Mouse (Mus musculus) spleen, adult 12 weeks (tissue): ENCODE measurements around the gene Syt7.

Experiments
- DNase-seq: peaks from one replicate; pipeline ENCODE4 v3.0.0; 2022; ENCODE audit warnings: low spot score

Gene Syt7

GRCm38 (mm10) chr19:10388615-10389313 lies at the start of gene Syt7:
Gene Syt7 (plus strand): TSS chr19:10389090.
- peak; percentile 30 for DNase-seq

GRCm38 (mm10) chr19:10339271-10339670 lies 49.6 kb upstream of the Syt7 start:
- no peak for DNase-seq

- no peak for DNase-seq
Measured at GRCm38 (mm10) chr19:10340661-10341060, 48.2 kb upstream of the Syt7 start.

GRCm38 (mm10) chr19:10341152-10341551 lies 47.7 kb upstream of the Syt7 start:
- DNase-seq, result no peak

DNA sequence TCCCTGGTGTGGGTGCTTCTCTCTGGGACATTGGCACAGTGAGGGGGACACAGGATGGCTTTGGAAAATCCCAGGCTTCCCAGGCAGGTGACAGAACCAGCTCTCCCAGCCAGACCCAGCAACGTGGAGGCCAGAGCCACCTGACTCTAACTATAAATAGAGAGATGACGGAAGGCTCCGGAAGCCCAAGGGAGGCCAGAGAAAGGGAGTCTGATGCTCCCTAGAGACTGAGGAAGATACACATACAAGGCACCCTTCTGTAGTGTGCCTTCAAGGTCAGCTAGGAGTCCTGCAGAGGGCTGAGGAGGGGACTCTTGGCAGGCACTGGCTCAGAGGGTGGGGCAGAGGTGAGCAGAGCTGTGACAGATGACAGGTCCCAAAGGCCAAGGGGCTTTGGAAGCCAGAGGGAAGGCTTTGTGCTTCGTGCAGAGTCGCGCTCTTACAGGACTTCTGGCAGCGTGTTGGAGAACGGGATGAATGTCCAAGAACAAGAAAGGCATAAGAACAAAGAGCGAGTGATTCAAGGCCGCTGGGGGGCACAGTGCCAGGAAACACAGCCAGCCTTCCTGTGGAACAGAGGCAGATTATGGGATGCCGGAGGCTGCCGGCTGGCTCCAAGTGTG lies 47.0 kb upstream of the Syt7 start:
- DNase-seq, result no peak

- DNase-seq, result no peak
Measured at GRCm38 (mm10) chr19:10343866-10344265, 45.0 kb upstream of the Syt7 start.

DNA sequence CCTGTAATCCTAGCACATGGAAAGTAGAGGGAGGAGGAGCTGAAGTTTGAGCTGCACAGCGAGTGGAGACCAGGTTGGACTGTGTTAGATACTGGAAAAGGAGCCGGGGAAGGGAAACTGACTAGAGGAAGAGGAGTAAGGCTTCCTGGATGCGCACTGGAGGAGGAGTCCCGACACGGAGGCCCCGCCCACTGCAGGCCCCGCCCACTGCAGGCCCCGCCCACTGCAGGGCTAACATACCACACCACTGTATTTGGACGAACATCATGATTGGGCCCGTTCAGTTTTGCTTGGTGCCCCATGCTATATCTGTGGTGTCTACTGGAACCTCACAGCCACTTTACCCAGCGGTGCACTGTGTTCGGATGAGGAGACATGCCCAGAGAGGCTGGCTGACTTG lies 43.2 kb upstream of the Syt7 start:
- DNase-seq, result no peak

GRCm38 (mm10) chr19:10347628-10348273 lies 41.1 kb upstream of the Syt7 start:
- DNase-seq, result no peak

DNA sequence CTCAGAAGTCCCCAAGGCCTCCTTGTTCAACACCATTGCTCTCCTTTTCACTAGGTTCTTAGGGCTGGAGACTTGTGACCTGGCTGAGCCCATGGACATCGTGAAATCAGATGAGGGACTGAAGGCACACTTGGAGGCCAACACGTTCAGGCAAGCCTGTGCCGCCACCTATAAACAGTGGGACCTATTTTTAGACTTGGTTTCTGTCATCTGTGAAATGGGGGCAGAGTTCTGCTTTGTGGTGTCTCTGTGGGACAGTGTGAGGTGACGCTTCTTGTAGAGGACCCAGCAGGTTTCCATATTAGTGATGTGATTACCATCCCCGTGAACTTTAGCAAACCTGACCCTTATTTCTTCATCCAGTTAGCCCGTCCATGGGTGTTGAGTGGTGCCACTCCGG lies 36.7 kb upstream of the Syt7 start:
- DNase-seq, result no peak

DNA sequence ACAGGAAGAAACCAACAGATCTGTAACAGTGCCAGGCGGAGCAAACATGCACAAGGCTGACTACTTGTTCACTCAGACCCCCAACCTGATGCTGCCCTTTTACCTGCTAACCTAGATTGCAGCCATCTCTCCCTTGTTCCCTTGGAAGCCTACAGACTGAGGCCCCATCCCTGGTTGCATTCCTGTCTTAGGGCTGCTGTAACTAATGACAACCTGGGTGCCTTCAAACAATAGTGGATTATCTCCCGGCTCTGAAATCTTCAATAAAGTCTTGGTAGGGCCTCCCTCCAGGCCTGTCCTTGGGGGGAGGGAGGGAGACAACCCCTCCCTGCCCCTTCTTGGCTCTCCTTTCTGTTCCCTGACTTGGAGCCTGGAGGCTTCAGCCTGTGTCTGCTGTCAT lies 34.1 kb upstream of the Syt7 start:
- DNase-seq, result no peak

DNA sequence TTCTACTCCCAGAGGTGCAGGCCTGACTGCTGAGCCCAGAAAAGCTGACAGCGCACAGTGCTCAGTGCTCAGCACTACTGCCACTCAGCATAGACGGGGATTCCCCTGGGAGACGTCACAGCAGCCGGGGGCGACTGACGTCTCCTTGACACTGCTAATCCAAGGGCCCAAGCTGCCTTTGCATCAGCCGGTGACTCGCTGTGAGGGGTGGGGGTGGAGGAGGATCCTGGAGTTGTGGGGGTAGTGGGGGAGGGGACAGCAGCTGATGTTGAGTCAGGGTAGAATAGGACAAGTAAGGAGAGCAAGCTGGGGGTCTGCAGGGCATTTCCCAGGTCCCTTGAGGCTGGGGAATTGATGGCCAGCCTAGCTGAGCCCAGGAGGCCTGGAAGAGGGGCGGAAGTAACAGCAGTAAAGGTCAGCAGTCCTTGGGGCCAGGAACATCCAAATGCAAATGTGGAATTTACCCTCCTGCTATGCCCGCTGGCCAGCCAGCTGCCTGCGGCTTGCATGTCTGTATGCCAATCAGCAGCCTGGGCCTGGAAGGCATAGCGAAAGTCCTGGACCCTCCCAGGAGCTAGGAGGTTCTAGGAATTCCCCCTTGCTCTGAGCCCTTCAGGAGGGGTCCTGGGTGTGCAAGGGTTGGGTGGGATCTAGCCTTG lies 31.9 kb upstream of the Syt7 start:
- DNase-seq, result no peak

DNA sequence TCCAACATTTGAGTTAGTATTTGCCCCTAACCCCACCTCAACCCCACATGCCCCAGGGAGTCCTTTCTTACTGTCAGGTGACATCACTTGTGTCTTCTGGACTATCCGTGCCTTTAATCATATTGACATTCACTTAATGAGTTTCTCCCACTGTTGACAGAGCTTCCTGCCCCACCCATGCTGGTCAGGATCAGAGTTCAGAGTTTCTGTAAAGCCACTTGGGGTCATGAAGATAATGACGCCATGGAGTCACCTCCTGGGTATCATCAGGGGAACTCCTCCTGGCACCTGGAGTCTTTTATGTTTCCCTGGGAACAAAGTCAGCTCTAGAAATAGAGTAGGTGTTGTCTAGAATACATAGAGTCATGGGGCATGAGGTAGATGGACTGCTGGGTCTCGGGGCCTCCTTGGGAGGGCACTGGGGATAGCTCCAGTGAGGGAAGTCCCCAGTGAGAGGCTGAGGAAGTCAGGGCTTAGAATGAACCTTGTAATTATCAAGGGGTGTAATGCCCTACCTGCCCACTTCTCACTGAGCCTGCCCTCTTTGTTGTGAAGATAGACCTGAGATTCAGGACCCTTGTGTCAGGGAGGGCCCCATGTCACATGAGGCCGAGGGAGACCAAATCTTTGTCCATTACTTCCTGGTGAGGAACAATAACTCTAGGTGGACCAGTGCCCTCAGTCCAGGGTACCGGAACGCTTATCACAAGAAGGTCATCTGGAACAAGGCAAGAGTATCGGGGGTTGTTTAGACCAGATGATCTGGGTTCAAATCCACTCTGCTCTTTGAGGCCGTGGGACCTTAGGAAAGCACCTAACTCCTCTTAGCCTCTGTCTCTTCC lies 29.6 kb upstream of the Syt7 start:
- DNase-seq, result no peak

- no peak for DNase-seq
Measured at GRCm38 (mm10) chr19:10362473-10363129, 26.3 kb upstream of the Syt7 start.

DNA sequence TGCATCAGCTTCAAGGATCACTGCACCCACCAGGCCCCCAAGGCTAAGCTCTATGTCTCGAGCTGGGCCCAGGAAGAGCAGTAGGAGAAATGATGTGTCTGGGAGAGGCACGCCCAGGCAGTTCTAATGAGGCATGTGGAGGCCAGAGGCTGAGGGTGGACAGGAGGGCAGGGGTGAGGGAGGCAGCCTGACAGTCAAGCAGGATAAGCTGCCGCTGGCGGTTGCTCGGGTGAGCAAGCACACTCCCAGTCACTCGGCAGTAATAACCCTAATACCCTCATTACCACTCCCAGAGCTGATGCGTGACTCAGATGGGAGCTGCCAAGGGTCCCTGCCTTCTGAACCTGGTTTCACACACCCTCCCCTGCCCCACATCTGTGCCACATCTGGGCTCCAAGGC lies 25.0 kb upstream of the Syt7 start:
- DNase-seq, result no peak

DNA sequence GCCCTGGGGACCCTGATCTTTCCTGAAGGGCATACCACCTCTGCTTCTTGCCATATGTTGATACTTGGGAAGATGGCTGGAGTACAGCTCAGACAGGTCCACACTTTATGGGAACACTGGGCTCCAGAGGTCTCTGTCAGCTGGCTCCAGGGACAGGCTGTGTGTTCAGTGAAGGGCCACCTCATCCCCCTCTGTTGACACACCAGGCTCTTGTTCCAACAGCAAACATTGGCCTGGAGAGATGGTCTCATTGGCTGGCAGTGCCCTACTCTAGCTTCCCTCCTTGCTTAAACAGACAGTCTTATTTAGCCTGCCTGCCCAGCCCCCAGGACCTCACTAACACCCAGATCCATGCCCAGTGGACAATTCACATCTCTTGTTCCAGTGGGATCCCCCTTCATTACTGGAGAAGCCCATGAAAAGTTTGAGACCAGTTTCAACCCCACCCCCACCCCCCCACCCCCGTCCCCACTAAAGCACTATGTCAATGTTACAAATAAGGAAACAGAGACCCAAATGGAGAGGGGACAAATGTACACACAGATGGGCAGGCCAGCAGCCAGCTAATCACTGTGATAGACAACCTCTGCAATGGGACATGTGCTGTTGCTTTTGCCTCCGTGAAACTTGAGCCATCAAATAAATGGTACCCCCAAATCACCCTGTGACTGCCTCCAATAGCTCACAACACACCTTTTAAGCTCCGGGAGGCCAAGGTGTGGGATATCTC lies 22.6 kb upstream of the Syt7 start:
- no peak for DNase-seq

- DNase-seq, result no peak
Measured at GRCm38 (mm10) chr19:10367802-10368201, 21.1 kb upstream of the Syt7 start.

GRCm38 (mm10) chr19:10369936-10370335 lies 19.0 kb upstream of the Syt7 start:
- no peak for DNase-seq

DNA sequence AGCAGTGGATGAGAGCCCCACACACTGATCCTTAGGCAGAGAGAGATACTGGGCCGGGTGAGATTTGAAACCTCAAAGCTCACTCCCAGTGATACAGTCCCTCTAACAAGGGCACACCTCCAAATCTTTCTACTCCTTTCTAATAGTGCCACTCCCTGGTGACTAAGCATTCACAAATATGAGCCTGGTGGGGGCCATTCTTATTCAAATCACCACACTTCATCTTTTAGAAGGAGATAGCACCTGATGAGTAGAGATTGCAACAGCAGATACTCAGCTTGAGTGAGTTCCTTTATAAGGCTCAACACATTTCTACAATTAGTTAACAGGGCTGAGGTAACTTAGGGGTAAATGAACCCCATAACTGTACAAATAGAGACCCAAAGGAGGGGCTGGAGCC lies 15.7 kb upstream of the Syt7 start:
- no peak for DNase-seq

DNA sequence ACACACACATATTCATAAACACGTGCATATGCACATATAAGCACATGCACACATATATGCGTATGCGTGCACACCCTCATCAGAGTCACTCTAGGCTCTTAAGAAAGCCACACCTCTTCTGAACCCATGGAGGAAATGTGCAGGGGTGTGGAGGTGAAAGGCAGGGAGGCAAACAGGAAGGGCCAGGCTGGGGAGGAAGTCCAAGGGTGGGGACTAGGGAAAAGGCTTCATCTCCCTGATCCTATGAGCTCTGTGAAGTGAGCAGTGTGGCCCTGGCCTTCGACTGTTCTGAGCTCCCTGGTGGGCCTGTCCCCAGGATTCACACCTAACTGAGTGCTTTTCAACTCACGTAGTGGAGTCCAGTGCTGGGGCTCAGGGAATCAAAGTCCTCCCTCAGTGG lies 13.6 kb upstream of the Syt7 start:
- DNase-seq, result no peak

GRCm38 (mm10) chr19:10379978-10380377 lies 8.9 kb upstream of the Syt7 start:
- DNase-seq, result no peak

- DNase-seq, result no peak
Measured at GRCm38 (mm10) chr19:10387660-10388059, 1.2 kb upstream of the Syt7 start.
